Mouse (Mus musculus): ENCODE data around the gene Tmem132d. TPM values are rescaled to one million over a fixed set of nuclear protein-coding genes. Genes with fewer than 3 reads are reported as not detected.
"Not testable (repeated sequence)": the region's sequence is repeated elsewhere in the genome, so short reads cannot be mapped to it uniquely, and the experiment has no call there.

Gene Tmem132d
- polyA plus RNA-seq, 1 experiment from 2014 or later = 3.3 TPM

DNA sequence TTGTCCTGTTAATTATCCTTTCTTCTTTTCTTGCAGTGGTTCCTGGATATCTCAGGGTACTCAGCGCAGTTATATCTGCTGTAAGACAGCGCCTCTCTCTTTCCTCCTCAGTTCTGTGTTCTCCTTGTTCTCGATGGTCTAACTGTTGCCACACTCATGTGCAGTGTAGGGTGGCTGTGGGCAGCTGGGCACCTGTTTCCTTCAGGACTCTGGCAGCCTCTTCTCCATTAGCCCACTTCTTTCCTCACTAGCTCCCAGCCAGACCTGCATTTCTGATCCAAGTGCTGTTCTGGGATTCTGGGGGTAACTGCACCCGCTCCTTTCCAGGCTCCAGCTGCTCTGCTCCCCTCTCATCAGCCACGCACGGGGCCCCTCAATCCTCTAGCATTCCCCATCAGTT, 392.8 kb downstream of the Tmem132d start:
- no peaks in the 10 kb centered on the region for H3K36me3 ChIP-seq (ENCODE audit: insufficient read depth)
- WGBS = 80% methylated on average over 6 of the region's 6 CpGs
- H3K27ac ChIP-seq (ENCODE audit: low read depth) = no peak overlapping the region
- H3K9me3 ChIP-seq (ENCODE audit: low read depth, low read length) = no peaks in the 10 kb centered on the region
- H3K27me3 ChIP-seq (ENCODE audit: insufficient read depth, low read length) = no peaks in the 10 kb centered on the region
- ATAC-seq (ENCODE audit: insufficient read depth) (no peak), DNase-seq (no peak)
- H3K4me1 ChIP-seq (ENCODE audit: insufficient read depth) = no peaks in the 10 kb centered on the region
- H3K4me3 ChIP-seq (ENCODE audit: low read depth, low read length) = no peak overlapping the region
- H3K9ac ChIP-seq = no peak overlapping the region
- H3K4me2 ChIP-seq = no peak overlapping the region
- no peak for TF ChIP-seq CTCF (IDR thresholded peaks at IDR 0.05; ENCODE audit: low read depth)

DNA sequence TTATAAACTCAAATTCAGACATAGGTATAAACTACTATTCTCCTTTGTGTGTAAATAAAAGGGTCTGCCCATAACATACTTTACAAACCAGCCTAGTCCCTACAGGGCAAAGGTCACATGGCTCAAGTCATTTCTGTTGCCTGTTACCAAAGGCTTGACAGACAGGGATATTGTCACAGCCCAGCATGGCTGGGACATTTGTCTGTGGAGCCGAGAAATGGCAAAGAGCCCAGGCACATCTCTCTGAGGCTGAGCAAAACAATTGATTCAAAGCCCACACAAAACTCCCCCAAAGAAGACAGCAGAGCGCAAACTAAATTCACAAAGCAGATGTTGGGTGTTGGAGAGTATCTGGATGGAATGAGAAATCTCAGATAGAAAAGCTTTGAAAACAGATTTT, 405.8 kb downstream of the Tmem132d start:
- no peak overlapping the region for H3K9ac ChIP-seq
- no peak for TF ChIP-seq CTCF (IDR thresholded peaks at IDR 0.05; ENCODE audit: low read depth)
- H3K4me1 ChIP-seq (ENCODE audit: insufficient read depth) = no peaks in the 10 kb centered on the region
- 61% methylated on average over 2 of the region's 2 CpGs for WGBS
- DNase-seq (peak; percentile 1), ATAC-seq (ENCODE audit: insufficient read depth) (no peak)
- no peak overlapping the region for H3K4me2 ChIP-seq
- H3K36me3 ChIP-seq (ENCODE audit: insufficient read depth) = no peaks in the 10 kb centered on the region
- no peaks in the 10 kb centered on the region for H3K27me3 ChIP-seq (ENCODE audit: insufficient read depth, low read length)
- no peak overlapping the region for H3K4me3 ChIP-seq (ENCODE audit: low read depth, low read length)
- no peak overlapping the region for H3K27ac ChIP-seq (ENCODE audit: low read depth)
- no peaks in the 10 kb centered on the region for H3K9me3 ChIP-seq (ENCODE audit: low read depth, low read length)

DNA sequence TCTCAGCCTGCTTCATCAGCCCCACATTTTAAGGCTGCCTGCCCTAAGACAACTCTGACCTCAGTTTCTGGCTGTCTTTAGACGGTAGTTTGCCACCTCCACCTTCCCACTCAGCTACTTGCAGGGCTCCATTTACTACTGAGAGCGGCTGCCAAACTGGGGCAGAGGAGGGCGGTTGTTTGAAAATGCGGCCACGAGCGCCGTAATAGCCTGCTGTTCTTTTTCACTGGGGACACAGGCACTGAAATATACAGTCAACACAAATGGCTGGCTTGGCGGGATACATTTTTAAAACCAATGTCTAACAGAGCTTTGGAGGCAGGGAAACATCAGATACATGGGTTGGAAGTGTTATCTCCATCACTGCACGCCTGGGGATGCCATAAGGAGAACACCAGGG, 428.2 kb downstream of the Tmem132d start:
- H3K9ac ChIP-seq = no peak overlapping the region
- no peak for TF ChIP-seq CTCF (IDR thresholded peaks at IDR 0.05; ENCODE audit: low read depth)
- H3K27me3 ChIP-seq (ENCODE audit: insufficient read depth, low read length) = no peaks in the 10 kb centered on the region
- H3K27ac ChIP-seq (ENCODE audit: low read depth) = no peak overlapping the region
- 65% methylated on average over 9 of the region's 9 CpGs for WGBS
- H3K4me3 ChIP-seq (ENCODE audit: low read depth, low read length) = no peak overlapping the region
- no peak overlapping the region for H3K4me2 ChIP-seq
- no peaks in the 10 kb centered on the region for H3K9me3 ChIP-seq (ENCODE audit: low read depth, low read length)
- ATAC-seq (ENCODE audit: insufficient read depth) (no peak), DNase-seq (no peak)
- H3K4me1 ChIP-seq (ENCODE audit: insufficient read depth) = no peaks in the 10 kb centered on the region
- H3K36me3 ChIP-seq (ENCODE audit: insufficient read depth) = no peaks in the 10 kb centered on the region

DNA sequence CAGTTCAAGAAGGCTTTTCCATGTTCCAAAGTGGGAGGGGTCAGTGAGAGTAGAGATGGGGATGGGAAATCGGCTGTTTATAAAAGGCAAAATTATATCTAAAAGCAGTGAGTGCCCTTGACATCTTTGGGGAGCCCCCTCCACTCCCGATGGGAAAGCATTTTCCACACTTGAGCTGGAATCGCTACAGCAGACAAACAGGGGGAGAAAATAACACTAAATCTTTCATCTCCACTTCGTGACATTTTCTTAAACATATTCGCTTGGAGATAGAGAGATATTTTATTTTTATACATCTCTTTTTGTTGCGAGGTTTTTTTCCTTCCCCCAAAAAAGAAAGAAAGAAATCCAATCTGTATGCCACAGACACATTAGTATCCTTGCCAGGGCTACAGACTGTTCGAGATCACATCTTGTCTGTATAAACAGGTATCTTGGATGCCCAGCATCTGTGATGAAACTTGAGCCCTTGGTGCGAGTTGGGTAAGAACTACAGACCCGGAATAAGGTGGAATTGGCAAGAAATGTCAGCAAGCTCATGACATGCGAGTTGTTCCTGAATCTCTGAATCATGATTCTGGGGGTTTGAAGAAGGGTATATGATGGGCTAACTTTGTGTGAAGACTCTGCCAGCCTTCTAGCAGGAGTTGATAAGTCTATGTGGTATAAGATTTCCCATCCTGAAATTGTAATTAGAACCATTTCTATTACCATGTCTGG, 436.2 kb downstream of the Tmem132d start:
- WGBS = 67% methylated on average over 10 of the region's 10 CpGs
- Histone ChIP-seq H3K36me3 (ENCODE audit: insufficient read depth) (no peaks in the 10 kb centered on the region), H3K9me3 (ENCODE audit: low read depth, low read length) (no peaks in the 10 kb centered on the region), H3K4me2 (no peak overlapping the region), H3K4me1 (ENCODE audit: insufficient read depth) (no peaks in the 10 kb centered on the region), H3K4me3 (ENCODE audit: low read depth, low read length) (no peak overlapping the region), H3K27ac (ENCODE audit: low read depth) (no peak overlapping the region), H3K27me3 (ENCODE audit: insufficient read depth, low read length) (no peaks in the 10 kb centered on the region), H3K9ac (no peak overlapping the region)
- DNase-seq (no peak), ATAC-seq (ENCODE audit: insufficient read depth) (no peak)
- no peak for TF ChIP-seq CTCF (IDR thresholded peaks at IDR 0.05; ENCODE audit: low read depth)

DNA sequence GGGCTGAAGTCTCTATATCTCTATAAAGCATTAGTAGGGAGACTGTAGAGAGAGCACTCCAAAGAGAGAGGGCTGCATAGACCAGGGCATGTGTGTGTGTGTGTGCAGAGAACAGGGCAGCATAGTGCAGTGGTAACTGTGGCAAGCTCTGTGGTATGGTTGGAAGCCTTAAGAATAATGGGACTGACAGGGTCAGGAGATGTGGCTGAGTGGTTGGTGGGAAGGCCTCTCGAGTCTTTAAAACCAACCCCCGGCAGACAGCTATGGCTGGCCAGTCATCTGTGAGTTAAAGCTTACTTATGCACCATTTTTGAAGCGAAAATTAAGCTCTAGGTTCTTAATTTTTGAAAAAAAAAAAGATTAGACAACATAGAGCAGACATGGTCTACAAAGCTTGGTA, 439.4 kb downstream of the Tmem132d start:
- ATAC-seq (ENCODE audit: insufficient read depth) (no peak), DNase-seq (no peak)
- no peak overlapping the region for H3K9ac ChIP-seq
- WGBS = 72% methylated on average over 3 of the region's 3 CpGs
- TF ChIP-seq CTCF (IDR thresholded peaks at IDR 0.05; ENCODE audit: low read depth) = no peak
- no peak overlapping the region for H3K27ac ChIP-seq (ENCODE audit: low read depth)
- no peaks in the 10 kb centered on the region for H3K9me3 ChIP-seq (ENCODE audit: low read depth, low read length)
- H3K4me1 ChIP-seq (ENCODE audit: insufficient read depth) = no peaks in the 10 kb centered on the region
- no peak overlapping the region for H3K4me3 ChIP-seq (ENCODE audit: low read depth, low read length)
- no peak overlapping the region for H3K4me2 ChIP-seq
- H3K36me3 ChIP-seq (ENCODE audit: insufficient read depth) = no peaks in the 10 kb centered on the region
- no peaks in the 10 kb centered on the region for H3K27me3 ChIP-seq (ENCODE audit: insufficient read depth, low read length)

DNA sequence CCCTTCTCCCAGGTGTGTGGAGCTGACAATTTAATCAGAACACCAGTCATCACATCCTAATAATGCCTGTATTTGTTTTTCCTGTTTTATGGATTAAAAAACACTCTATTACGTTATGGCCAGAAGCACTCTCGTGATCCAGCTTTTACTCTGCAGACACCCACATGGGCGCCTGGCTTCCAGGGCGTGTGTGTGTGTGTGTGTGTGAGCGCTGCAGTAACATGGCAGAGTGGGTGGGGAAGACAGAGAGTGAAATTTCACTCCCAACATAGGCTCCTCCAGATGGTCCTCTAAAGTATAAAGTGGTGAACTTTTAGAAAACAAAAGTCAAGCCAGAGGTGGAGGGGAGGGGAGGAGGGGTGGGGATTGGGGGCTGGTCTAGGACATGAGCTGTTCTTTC, 442.1 kb downstream of the Tmem132d start:
- Histone ChIP-seq H3K4me2 (no peak overlapping the region), H3K27ac (ENCODE audit: low read depth) (no peak overlapping the region), H3K27me3 (ENCODE audit: insufficient read depth, low read length) (no peaks in the 10 kb centered on the region), H3K9me3 (ENCODE audit: low read depth, low read length) (no peaks in the 10 kb centered on the region), H3K4me3 (ENCODE audit: low read depth, low read length) (no peak overlapping the region), H3K36me3 (ENCODE audit: insufficient read depth) (no peaks in the 10 kb centered on the region), H3K4me1 (ENCODE audit: insufficient read depth) (no peaks in the 10 kb centered on the region), H3K9ac (no peak overlapping the region)
- WGBS = 81% methylated on average over 5 of the region's 5 CpGs
- no peak for DNase-seq
- no peak for TF ChIP-seq CTCF (IDR thresholded peaks at IDR 0.05; ENCODE audit: low read depth)
- no peak for ATAC-seq (ENCODE audit: insufficient read depth)

DNA sequence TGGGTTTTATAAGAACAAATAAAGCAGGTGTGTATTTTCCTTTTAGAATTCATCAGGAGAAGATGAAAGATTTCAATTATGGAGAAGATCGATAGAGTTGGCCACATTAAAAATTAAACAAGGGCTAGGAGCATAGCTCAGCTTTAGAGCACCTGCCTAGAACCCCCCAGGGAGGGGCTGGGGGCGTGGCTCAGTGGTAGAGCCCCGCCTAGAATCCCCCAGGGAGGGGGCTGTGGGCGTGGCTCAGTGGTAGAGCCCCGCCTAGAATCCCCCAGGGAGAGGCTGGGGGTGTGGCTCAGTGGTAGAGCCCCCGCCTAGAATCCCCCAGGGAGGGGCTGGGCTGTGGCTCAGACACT, 452.9 kb downstream of the Tmem132d start:
- not testable (repeated sequence) for H3K27ac ChIP-seq (ENCODE audit: low read depth); H3K27me3 ChIP-seq (ENCODE audit: insufficient read depth, low read length); H3K4me3 ChIP-seq (ENCODE audit: low read depth, low read length); H3K4me2 ChIP-seq; H3K9me3 ChIP-seq (ENCODE audit: low read depth, low read length); H3K4me1 ChIP-seq (ENCODE audit: insufficient read depth); ATAC-seq (ENCODE audit: insufficient read depth); H3K36me3 ChIP-seq (ENCODE audit: insufficient read depth); DNase-seq; H3K9ac ChIP-seq
- 46% methylated on average over 6 of the region's 6 CpGs for WGBS

All from lung, embryonic 14.5 days (tissue).